Mouse (Mus musculus): ENCODE measurements around the gene Dapk2. TPM values are rescaled to one million over a fixed set of nuclear protein-coding genes. Genes with fewer than 3 reads are reported as not detected.

Dapk2 gene
- polyA plus RNA-seq, 1 experiment, result not detected

DNA sequence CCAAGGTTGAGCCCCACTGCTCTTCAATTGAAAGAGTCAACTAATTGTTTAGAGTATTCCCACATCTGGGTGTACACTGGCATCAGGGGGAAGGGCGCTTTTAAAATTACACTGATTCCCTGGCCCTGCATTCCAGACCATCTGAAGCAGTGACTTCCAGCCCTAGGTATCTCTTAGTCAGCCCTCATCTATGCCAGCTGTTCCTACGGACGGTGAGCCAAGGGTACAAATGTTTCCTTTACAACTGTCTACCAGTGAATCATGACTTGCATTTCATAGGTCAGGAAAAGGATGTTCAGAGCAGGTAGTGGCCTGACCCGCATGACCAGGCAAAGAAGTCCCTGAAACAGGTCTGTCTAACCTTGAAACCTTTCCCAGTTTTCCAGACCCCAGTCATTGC, 59.9 kb downstream of the Dapk2 start:
- Histone ChIP-seq H3K4me3 (ENCODE audit: insufficient read depth, low read length) (no peak overlapping the region), H3K27ac (ENCODE audit: insufficient read depth, low read depth, low read length) (no peak overlapping the region), H3K4me1 (ENCODE audit: control insufficient read depth, insufficient read depth, low read length) (peaks cover 4% of the 10 kb centered on the region; the same call in 1 of the 2 replicates)
- TF ChIP-seq POLR2A (IDR thresholded peaks at IDR 0.05; ENCODE audit: borderline replicate concordance, low read depth, low read length) (no peak), CTCF (IDR thresholded peaks at IDR 0.05; ENCODE audit: low read depth, low read length) (no peak)

- TF ChIP-seq POLR2A (IDR thresholded peaks at IDR 0.05; ENCODE audit: borderline replicate concordance, low read depth, low read length) (no peak), CTCF (IDR thresholded peaks at IDR 0.05; ENCODE audit: low read depth, low read length) (no peak)
- Histone ChIP-seq H3K4me1 (ENCODE audit: control insufficient read depth, insufficient read depth, low read length) (no peaks in the 10 kb centered on the region), H3K4me3 (ENCODE audit: insufficient read depth, low read length) (no peak overlapping the region), H3K27ac (ENCODE audit: insufficient read depth, low read depth, low read length) (no peak overlapping the region)
These were observed 61.1 kb downstream of the Dapk2 start for GRCm38 (mm10) chr9:66218917-66219725.

- Histone ChIP-seq H3K4me1 (ENCODE audit: control insufficient read depth, insufficient read depth, low read length) (no peaks in the 10 kb centered on the region), H3K27ac (ENCODE audit: insufficient read depth, low read depth, low read length) (no peak overlapping the region), H3K4me3 (ENCODE audit: insufficient read depth, low read length) (no peak overlapping the region)
- TF ChIP-seq POLR2A (IDR thresholded peaks at IDR 0.05; ENCODE audit: borderline replicate concordance, low read depth, low read length) (no peak), CTCF (IDR thresholded peaks at IDR 0.05; ENCODE audit: low read depth, low read length) (no peak)
These were observed 65.8 kb downstream of the Dapk2 start for GRCm38 (mm10) chr9:66223872-66224271.

DNA sequence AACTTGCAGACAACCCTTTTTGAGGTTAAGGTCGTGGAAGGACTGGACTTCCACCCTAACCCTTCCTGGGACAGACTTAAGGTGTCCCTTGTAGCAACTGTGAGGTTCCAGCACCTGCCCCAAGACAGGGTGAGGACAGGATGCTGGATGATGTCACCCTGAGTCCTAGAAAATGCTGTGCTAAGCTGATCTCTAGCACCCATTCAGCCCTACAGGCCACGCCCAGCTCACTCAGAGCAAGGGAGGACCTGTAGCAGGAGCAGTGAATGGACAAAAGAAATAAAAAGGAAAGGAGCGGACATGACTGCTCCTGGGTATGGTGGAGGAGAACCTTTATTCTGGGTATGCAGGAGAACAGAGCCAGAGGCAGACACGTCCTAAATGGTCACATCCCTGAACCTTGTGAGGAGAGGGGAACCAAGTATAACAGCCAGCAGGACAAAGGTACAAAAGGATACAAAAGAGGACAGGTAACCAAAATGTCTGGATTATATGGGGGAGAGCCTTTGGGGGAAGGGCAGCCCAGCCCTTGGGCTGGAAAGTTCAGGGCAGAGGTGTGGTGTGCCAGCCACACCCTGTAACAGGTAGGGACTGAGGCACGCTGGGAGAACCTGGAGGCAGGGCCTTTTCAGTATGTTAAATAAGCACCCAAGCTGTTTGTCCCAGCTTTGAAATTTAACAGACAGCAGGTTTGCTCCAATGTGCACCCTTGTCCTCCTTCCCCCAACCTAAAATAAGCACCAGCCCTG, 67.9 kb downstream of the Dapk2 start:
- H3K27ac ChIP-seq (ENCODE audit: insufficient read depth, low read depth, low read length), result no peak overlapping the region
- no peaks in the 10 kb centered on the region for H3K4me1 ChIP-seq (ENCODE audit: control insufficient read depth, insufficient read depth, low read length)
- no peak for TF ChIP-seq POLR2A (IDR thresholded peaks at IDR 0.05; ENCODE audit: borderline replicate concordance, low read depth, low read length)
- TF ChIP-seq CTCF (IDR thresholded peaks at IDR 0.05; ENCODE audit: low read depth, low read length), result no peak
- H3K4me3 ChIP-seq (ENCODE audit: insufficient read depth, low read length), result no peak overlapping the region

DNA sequence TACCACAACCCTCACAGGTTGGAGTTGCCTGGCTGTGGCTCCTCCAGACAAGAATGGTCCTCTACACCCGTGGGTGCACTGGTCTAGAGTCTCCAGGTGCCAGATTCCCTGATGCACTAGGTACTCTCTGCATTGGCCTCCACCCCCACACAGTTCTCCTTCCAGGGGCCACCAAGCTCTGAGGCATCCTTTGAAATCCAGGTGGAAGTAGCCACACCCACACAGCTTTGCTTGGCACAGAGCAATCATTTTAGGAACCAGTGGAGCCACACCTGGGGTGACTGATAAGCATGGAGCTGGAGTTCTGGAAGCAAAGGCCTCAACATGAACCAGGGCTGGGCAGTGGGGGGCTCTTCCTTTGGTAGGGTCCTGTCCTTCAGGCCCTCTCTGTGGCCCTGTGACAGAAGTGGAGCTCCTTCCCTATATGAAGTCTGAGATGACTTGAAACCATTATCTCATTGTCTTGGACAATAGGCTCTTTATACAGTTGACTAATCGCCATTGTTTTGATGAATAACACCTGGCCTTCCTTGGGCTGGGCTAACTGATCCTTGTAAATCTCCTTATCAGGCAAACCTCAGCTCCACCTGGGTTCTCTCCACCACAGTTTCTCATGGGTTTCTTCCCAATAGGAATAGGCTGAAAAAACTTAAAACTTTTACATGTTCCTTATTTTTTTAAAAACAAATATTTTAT, 70.6 kb downstream of the Dapk2 start:
- Histone ChIP-seq H3K4me3 (ENCODE audit: insufficient read depth, low read length) (no peak overlapping the region), H3K27ac (ENCODE audit: insufficient read depth, low read depth, low read length) (no peak overlapping the region), H3K4me1 (ENCODE audit: control insufficient read depth, insufficient read depth, low read length) (no peaks in the 10 kb centered on the region)
- no peak for TF ChIP-seq POLR2A (IDR thresholded peaks at IDR 0.05; ENCODE audit: borderline replicate concordance, low read depth, low read length)
- TF ChIP-seq CTCF (IDR thresholded peaks at IDR 0.05; ENCODE audit: low read depth, low read length), result no peak

DNA sequence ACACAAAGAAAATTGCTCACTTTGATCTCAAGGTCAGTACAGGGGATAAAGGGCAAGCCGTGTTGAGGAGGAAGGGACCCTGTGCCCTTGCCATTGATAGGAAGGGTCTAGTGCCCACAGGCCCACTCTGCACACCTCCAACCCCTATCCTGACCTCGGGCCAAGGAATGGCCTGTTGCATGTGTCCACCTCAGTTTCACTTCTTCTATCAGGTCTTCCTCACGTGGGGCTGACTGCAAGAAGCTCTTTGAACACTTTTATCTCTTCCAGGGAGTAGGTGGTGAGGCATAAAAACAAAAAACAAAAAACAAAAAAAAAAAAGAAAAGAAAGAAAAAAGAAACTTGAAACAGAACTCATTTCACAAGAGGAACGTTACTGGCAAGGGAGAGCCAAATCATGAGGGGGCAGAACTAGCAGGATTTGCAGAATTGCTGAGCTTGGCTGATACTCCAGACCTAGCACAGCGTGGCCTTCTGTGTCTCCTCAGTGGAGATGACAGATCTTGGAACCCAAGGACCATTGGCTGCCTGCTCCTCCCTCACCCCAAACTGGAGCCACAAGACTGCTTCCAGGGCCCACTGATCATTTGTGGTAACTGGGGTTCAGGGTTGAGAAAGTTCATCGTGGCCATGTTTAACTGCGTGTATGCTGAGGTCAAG, 73.9 kb downstream of the Dapk2 start:
- no peak for TF ChIP-seq CTCF (IDR thresholded peaks at IDR 0.05; ENCODE audit: low read depth, low read length)
- no peak for TF ChIP-seq POLR2A (IDR thresholded peaks at IDR 0.05; ENCODE audit: borderline replicate concordance, low read depth, low read length)
- Histone ChIP-seq H3K4me1 (ENCODE audit: control insufficient read depth, insufficient read depth, low read length) (no peaks in the 10 kb centered on the region), H3K4me3 (ENCODE audit: insufficient read depth, low read length) (no peak overlapping the region)

GRCm38 (mm10) chr9:66236615-66237014, 78.6 kb downstream of the Dapk2 start:
- TF ChIP-seq CTCF (IDR thresholded peaks at IDR 0.05; ENCODE audit: low read depth, low read length) (no peak), POLR2A (IDR thresholded peaks at IDR 0.05; ENCODE audit: borderline replicate concordance, low read depth, low read length) (no peak)
- Histone ChIP-seq H3K4me1 (ENCODE audit: control insufficient read depth, insufficient read depth, low read length) (no peaks in the 10 kb centered on the region), H3K4me3 (ENCODE audit: insufficient read depth, low read length) (no peak overlapping the region), H3K27ac (ENCODE audit: insufficient read depth, low read depth, low read length) (no peak overlapping the region)

More for the DNA sequence above, 73.9 kb downstream of the Dapk2 start:
- no peak overlapping the region for H3K27ac ChIP-seq (ENCODE audit: insufficient read depth, low read depth, low read length)

- TF ChIP-seq POLR2A (IDR thresholded peaks at IDR 0.05; ENCODE audit: borderline replicate concordance, low read depth, low read length) (no peak), CTCF (IDR thresholded peaks at IDR 0.05; ENCODE audit: low read depth, low read length) (no peak)
- H3K4me1 ChIP-seq (ENCODE audit: control insufficient read depth, insufficient read depth, low read length), result no peaks in the 10 kb centered on the region
- no peak overlapping the region for H3K27ac ChIP-seq (ENCODE audit: insufficient read depth, low read depth, low read length)
- no peak overlapping the region for H3K4me3 ChIP-seq (ENCODE audit: insufficient read depth, low read length)
These were observed 79.7 kb downstream of the Dapk2 start for GRCm38 (mm10) chr9:66237742-66238141.

GRCm38 (mm10) chr9:66239173-66239572, 81.2 kb downstream of the Dapk2 start:
- Histone ChIP-seq H3K27ac (ENCODE audit: insufficient read depth, low read depth, low read length) (no peak overlapping the region), H3K4me1 (ENCODE audit: control insufficient read depth, insufficient read depth, low read length) (no peaks in the 10 kb centered on the region), H3K4me3 (ENCODE audit: insufficient read depth, low read length) (no peak overlapping the region)
- TF ChIP-seq CTCF (IDR thresholded peaks at IDR 0.05; ENCODE audit: low read depth, low read length) (no peak), POLR2A (IDR thresholded peaks at IDR 0.05; ENCODE audit: borderline replicate concordance, low read depth, low read length) (no peak)
